ENCODE assay signal across 19 mouse cellular contexts in the genomic region with DNA sequence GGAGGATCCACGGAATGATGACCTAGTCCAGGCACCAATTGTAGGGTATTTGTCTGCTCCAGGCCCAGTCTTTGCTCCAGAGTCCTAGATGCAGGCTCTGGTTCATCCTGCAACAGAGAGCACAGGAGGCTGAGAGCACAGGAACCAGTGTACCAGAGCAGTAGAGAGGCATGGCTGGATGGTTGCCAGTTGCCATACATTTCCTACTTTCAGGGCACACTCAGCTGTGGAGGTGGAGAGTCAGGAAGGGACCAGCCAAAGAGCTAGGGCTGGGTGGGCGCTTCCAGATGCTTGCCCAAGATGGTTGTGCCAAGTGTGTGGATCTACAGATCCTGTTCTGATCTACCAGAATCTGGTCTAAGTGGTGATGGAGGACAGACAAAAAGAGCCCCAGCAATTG. TPM values are rescaled to one million over a fixed set of nuclear protein-coding genes. Genes with fewer than 3 reads are reported as not detected.
"Had no signal": no experiment of that assay in that cellular context is flagged by ENCODE, and none has a peak within 500 bp of the region (broad histone marks: within the 10 kb centered on the region; RNA-seq: fewer than 3 reads in every experiment).

No protein-coding gene starts in this region.

- H3K4me3 ChIP-seq: limb, embryonic 10.5 days; limb, embryonic 13.5 days; liver, embryonic 12.5 days; liver, embryonic 15.5 days; midbrain, embryonic 12.5 days; midbrain, embryonic 15.5 days; neural tube, embryonic 12.5 days; neural tube, embryonic 15.5 days had no signal

- DNase-seq: kidney, adult 18-20 months; kidney, adult 9 months; kidney, postnatal 14 days; kidney, postnatal 4 days; layer of hippocampus, adult 9-11 months; liver; thymus, adult 2 months; thymus, postnatal 14 days; thymus, postnatal 4 days had no signal

- H3K36me3 ChIP-seq: limb, embryonic 10.5 days; limb, embryonic 13.5 days; liver, embryonic 12.5 days; liver, embryonic 15.5 days; midbrain, embryonic 12.5 days; midbrain, embryonic 15.5 days; neural tube, embryonic 12.5 days; neural tube, embryonic 15.5 days had no signal

- H3K4me2 ChIP-seq: limb, embryonic 13.5 days; liver, embryonic 12.5 days; liver, embryonic 15.5 days; midbrain, embryonic 12.5 days; midbrain, embryonic 15.5 days; neural tube, embryonic 12.5 days; neural tube, embryonic 15.5 days had no signal

- H3K9me3 ChIP-seq: limb, embryonic 10.5 days; limb, embryonic 13.5 days; liver, embryonic 12.5 days; liver, embryonic 15.5 days; midbrain, embryonic 12.5 days; midbrain, embryonic 15.5 days; neural tube, embryonic 12.5 days; neural tube, embryonic 15.5 days had no signal

- H3K9ac ChIP-seq: limb, embryonic 13.5 days; liver, embryonic 12.5 days; liver, embryonic 15.5 days; midbrain, embryonic 12.5 days; midbrain, embryonic 15.5 days; neural tube, embryonic 12.5 days; neural tube, embryonic 15.5 days had no signal

- ATAC-seq: liver, embryonic 12.5 days; midbrain, embryonic 15.5 days had no signal

- H3K27ac ChIP-seq: limb, embryonic 10.5 days; limb, embryonic 13.5 days; liver, embryonic 12.5 days; liver, embryonic 15.5 days; macrophage; midbrain, embryonic 12.5 days; midbrain, embryonic 15.5 days; neural tube, embryonic 12.5 days; neural tube, embryonic 15.5 days had no signal

- H3K4me1 ChIP-seq: liver, embryonic 12.5 days; liver, embryonic 15.5 days had no signal

RNA-seq across cellular contexts. Expression of gene Slc34a2, which starts 15.4 kb away (rescaled TPM):
- polyA plus RNA-seq: limb, embryonic 10.5 days; limb, embryonic 13.5 days; liver, embryonic 12.5 days; macrophage; midbrain, embryonic 12.5 days; neural tube, embryonic 12.5 days; neural tube, embryonic 15.5 days; spleen, adult 2 months had no signal
